Mouse (Mus musculus) lung, postnatal 14 days (tissue): Measurements from ENCODE around the gene Olfr934.

Source experiments
- DNase-seq: peaks from one replicate; pipeline ENCODE4 v3.0.0; 2021

Gene Olfr934

DNA sequence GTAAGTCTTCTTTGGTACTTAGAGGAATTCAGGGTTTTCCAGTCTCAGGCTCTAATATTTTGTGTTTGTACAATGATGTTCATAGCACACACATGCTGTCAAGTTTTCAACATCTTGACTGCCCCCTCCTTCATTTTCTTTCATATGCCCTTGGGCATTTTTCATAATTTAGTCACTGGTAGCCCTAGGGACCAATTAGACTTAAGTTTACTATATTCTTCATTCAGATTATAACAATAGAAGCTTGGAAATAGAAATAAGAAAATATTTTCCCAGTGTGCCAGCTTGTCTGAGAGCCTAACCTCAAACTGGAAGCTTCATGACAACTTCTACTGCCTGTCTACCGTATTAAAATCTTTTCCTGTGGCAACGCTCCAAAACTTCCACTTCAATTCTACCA is at the start of gene Olfr934:
TSS of gene Olfr934 (minus strand) at position 101 of the 400 bp plus-strand sequence.
- DNase-seq: no peak

DNA sequence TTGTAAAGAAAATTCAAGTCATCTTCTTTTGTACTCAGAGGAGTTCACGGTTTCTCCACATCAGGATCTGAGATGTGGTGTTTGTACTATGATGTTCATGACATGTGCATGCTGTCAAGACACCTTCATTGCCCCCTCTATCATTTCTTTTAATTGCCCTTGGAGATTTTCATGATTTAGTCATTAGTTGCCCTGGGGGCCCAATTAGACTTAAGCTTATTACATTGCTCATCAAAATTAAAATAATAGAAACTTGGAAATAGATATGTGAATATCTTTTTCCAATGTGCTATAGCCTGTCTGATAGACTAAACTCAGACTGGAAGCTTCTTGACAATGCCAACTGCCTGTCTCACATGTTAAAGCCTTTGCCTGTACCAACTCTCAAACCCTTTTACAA is 35.2 kb upstream of the Olfr934 start, which contains the start of gene Olfr146:
TSS of gene Olfr146 (minus strand) at position 101 of the 400 bp plus-strand sequence.
- no peak for DNase-seq

DNA sequence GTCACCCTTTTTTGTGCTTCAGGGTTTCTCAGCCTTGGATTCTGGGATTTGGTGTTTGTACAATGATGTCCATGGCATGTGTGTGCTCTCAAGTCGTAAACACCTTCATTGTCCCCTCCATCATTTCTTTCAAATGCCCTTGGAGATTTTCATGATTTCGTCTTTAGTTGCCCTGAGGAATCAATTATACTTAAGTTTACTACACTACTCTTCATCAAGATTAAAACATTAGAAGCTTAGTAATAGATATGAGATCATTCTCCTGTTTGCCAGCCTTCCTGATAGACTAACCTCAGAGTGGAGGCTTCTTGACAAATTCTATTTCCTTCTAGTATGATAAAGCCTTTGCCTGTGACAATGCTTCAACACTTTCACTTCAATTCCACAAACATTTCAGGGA is 11.5 kb upstream of the Olfr934 start, which contains the start of gene Olfr935:
TSS of gene Olfr935 (minus strand) at position 101 of the 400 bp plus-strand sequence.
- no peak for DNase-seq

DNA sequence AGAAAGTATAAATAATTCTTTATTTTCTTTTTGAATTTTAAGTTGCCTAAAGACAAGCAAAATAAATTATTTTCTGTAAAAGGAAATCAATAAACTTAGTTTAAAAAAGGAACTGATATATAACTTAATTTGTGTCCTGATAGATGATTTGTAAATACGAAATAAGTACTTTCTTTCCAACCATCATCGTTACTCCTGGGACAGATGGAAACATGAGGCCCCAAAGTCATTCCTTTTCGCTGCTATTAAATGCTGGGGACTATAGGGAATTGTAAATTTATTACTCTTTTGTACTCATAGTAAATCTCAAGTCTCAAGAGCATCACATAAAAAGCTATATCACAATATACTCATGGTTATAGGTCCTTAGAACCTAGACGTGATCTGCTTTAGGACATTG is 16.1 kb downstream of the Olfr934 start, which contains the start of gene Olfr933:
TSS of gene Olfr933 (plus strand) at position 301 of the 400 bp plus-strand sequence.
- no peak for DNase-seq

DNA sequence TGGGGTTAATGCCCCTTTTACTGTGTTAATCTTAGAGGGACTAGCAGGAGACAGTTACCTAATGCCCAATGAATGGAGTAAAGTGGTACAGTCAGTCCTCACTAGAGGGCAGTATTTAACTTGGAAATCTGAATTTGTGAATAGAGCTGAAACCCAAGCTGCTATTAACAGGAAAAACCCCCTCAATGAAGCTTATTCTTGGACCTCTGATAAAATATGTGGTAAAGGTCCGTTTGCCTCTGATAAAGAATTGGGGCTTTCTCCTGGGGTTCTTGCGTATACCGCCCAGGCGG is 34.0 kb downstream of the Olfr934 start:
- DNase-seq: no peak

DNA sequence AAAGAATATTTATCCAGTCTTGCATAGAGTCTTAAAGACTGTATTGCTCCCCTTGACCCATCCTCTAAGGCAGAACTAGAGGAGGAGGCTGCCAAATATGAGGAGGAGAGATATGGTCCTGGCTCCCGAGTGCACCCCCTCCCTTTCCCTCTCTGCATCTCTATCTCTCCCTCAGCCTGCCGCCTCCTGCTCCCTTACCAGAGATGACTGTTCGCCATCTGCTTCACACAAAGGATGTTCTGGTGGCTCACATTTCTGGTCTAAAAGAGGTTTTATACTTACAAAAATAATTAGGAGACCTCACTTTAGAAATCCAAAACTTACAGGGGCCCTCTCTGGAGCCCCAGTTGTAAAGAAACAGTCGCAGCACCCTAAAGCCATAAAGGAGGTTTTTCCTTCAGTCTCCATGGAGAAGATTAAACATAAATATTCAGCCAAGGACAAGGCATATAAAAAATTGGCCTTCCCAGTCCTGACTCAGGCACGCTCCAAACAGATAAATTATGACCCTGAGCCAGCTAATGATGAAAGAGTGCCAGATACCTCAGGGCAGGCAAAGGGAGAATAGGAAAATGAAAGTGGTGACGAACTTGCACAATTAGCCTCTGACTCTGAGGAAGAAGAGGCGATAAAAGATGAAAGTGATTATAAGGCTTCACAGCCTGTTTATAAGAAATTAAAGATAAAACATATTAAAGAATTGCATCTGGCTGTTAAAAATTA is 34.6 kb downstream of the Olfr934 start:
- no peak for DNase-seq
